Mouse (Mus musculus) MEL (cell line): ENCODE data around the gene Hoxc6. TPM values are rescaled to one million over a fixed set of nuclear protein-coding genes. Genes with fewer than 3 reads are reported as not detected.

Source experiments
- DNase-seq: peaks from one replicate; pipeline ENCODE4 v3.0.0; 2011; ENCODE audit warnings: low read depth, low spot score
- H3K27ac ChIP-seq: 2 replicates; pipeline ENCODE4 v1.5.1; 2012; ENCODE audit warnings: low read depth, mild to moderate bottlenecking, control low read depth, low read length, moderate library complexity; ENCODE audit not compliant: control insufficient read depth
- H3K27me3 ChIP-seq, 2 experiments: fragments of 150-350 bp in 1 of 2; sonication (generic) in 1 of 2; 2 replicates each; pipeline ENCODE4 v1.6.1; 2012; ENCODE audit warnings: low read length in 2 of 2, mild to moderate bottlenecking in 2 of 2, improper control_type of control experiment in 1 of 2, moderate library complexity in 1 of 2; ENCODE audit not compliant: insufficient read depth in 2 of 2, control insufficient read depth in 1 of 2
- H3K36me3 ChIP-seq, 2 experiments: 2 replicates each; pipeline ENCODE4 v1.6.1; 2012 to 2014; ENCODE audit warnings: low read length in 2 of 2, improper control_type of control experiment in 1 of 2, inconsistent platforms in 1 of 2, mild to moderate bottlenecking in 1 of 2; ENCODE audit not compliant: insufficient read depth in 2 of 2, control insufficient read depth in 1 of 2
- H3K4me1 ChIP-seq, 2 experiments: fragments of 150-350 bp in 1 of 2; sonication (generic) in 1 of 2; 2 replicates each; pipeline ENCODE4 v1.6.1; 2012; ENCODE audit warnings: low read length in 2 of 2, improper control_type of control experiment in 1 of 2, mild to moderate bottlenecking in 1 of 2; ENCODE audit not compliant: insufficient read depth in 2 of 2, control insufficient read depth in 1 of 2
- H3K4me3 ChIP-seq, 2 experiments: fragments of 150-350 bp in 1 of 2; sonication (generic) in 1 of 2; 2 replicates each; pipeline ENCODE4 v1.5.1; 2012; ENCODE audit warnings: low read depth in 2 of 2, low read length in 2 of 2, mild to moderate bottlenecking in 2 of 2, moderate library complexity in 2 of 2, control low read depth in 1 of 2, improper control_type of control experiment in 1 of 2; ENCODE audit not compliant: control insufficient read depth in 1 of 2, insufficient read depth in 1 of 2
- H3K79me2 ChIP-seq: 2 replicates; pipeline ENCODE4 v1.6.1; 2012; ENCODE audit warnings: mild to moderate bottlenecking, low read length, moderate library complexity; ENCODE audit not compliant: control insufficient read depth, poor library complexity, insufficient read depth
- H3K9ac ChIP-seq: 2 replicates; pipeline ENCODE4 v1.6.1; 2012; ENCODE audit warnings: low read depth, mild to moderate bottlenecking, control low read depth, low read length, moderate library complexity; ENCODE audit not compliant: control insufficient read depth, poor library complexity, severe bottlenecking
- H3K9me3 ChIP-seq: fragments of 150-350 bp; sonication (generic); replicated peaks from 2 replicates; pipeline ENCODE4 v1.6.1; 2012; ENCODE audit warnings: mild to moderate bottlenecking, low read length, improper control_type of control experiment, moderate library complexity; ENCODE audit not compliant: insufficient read depth
- BHLHE40 ChIP-seq: IDR thresholded peaks from 2 replicates; pipeline ENCODE4 v1.6.1; 2012; ENCODE audit warnings: low read depth, mild to moderate bottlenecking, inconsistent platforms, low read length, improper control_type of control experiment, borderline replicate concordance
- CHD1 ChIP-seq: IDR thresholded peaks from 2 replicates; pipeline ENCODE4 v1.6.1; 2012; ENCODE audit warnings: low read depth, mild to moderate bottlenecking, inconsistent platforms, low read length, improper control_type of control experiment
- CTCF ChIP-seq, 3 experiments: IDR thresholded peaks in 2 of 3; conservative IDR thresholded peaks in 1 of 3; 2 replicates each; pipeline ENCODE4 v1.5.1; 2011 to 2012; ENCODE audit warnings: low read length in 3 of 3, low read depth in 2 of 3, mild to moderate bottlenecking in 2 of 3, improper control_type of control experiment in 1 of 3, inconsistent platforms in 1 of 3, mixed read lengths in 1 of 3, moderate library complexity in 1 of 3; ENCODE audit not compliant: control insufficient read depth in 1 of 3, insufficient read depth in 1 of 3, poor library complexity in 1 of 3, severe bottlenecking in 1 of 3
- E2F4 ChIP-seq: IDR thresholded peaks from 2 replicates; pipeline ENCODE4 v1.6.1; 2011; ENCODE audit warnings: low read depth, low read length, improper control_type of control experiment, borderline replicate concordance
- MXI1 ChIP-seq: IDR thresholded peaks from 2 replicates; pipeline ENCODE4 v1.6.1; 2011; ENCODE audit warnings: mild to moderate bottlenecking, low read depth, low read length, improper control_type of control experiment
- NELFE ChIP-seq: IDR thresholded peaks from 2 replicates; pipeline ENCODE4 v1.6.1; 2011; ENCODE audit warnings: low read depth, low read length, improper control_type of control experiment
- POLR2A ChIP-seq, 2 experiments: IDR thresholded peaks; 2 replicates each; pipeline ENCODE4 v1.6.1; 2011 to 2012; ENCODE audit warnings: low read length in 2 of 2, mild to moderate bottlenecking in 2 of 2, control low read depth in 1 of 2, improper control_type of control experiment in 1 of 2, low read depth in 1 of 2, moderate library complexity in 1 of 2; ENCODE audit not compliant: control insufficient read depth in 1 of 2, insufficient read depth in 1 of 2, poor library complexity in 1 of 2
- POLR2AphosphoS5 ChIP-seq: IDR thresholded peaks from 2 replicates; pipeline ENCODE4 v1.6.1; 2012; ENCODE audit warnings: low read depth, borderline replicate concordance, mild to moderate bottlenecking, inconsistent platforms, low read length, moderate library complexity, mixed read lengths
- SIN3A ChIP-seq: IDR thresholded peaks from 2 replicates; pipeline ENCODE4 v1.6.1; 2012; ENCODE audit warnings: low read length, improper control_type of control experiment, inconsistent platforms
- SMC3 ChIP-seq: IDR thresholded peaks from 2 replicates; pipeline ENCODE4 v1.6.1; 2011; ENCODE audit warnings: low read depth, low read length, improper control_type of control experiment
- TBP ChIP-seq: IDR thresholded peaks from 2 replicates; pipeline ENCODE4 v1.8.0; 2011; ENCODE audit warnings: low read depth, low read length, improper control_type of control experiment
- TCF12 ChIP-seq: IDR thresholded peaks from 2 replicates; pipeline ENCODE4 v1.6.1; 2014; ENCODE audit warnings: low read depth, mild to moderate bottlenecking, inconsistent platforms, low read length, improper control_type of control experiment, moderate library complexity
- UBTF ChIP-seq: IDR thresholded peaks from 2 replicates; pipeline ENCODE4 v1.6.1; 2012; ENCODE audit warnings: low read depth, mild to moderate bottlenecking, inconsistent platforms, low read length, improper control_type of control experiment, moderate library complexity, borderline replicate concordance; ENCODE audit not compliant: insufficient read depth
- ZKSCAN1 ChIP-seq: IDR thresholded peaks from 2 replicates; pipeline ENCODE4 v1.6.1; 2012; ENCODE audit warnings: low read depth, mild to moderate bottlenecking, inconsistent platforms, low read length, improper control_type of control experiment, moderate library complexity
- polyA plus RNA-seq, 2 experiments: library from polyadenylated mRNA; stranded (reverse) in 1 of 2; unstranded in 1 of 2; fragments of >175 nt in 1 of 2; fragments of >200 nt in 1 of 2; gene quantifications; 2 replicates each; pipeline versions ENCODE4 v1.2.1 to v1.2.4; 2012; ENCODE audit warnings: low replicate concordance in 2 of 2, low read depth in 1 of 2; ENCODE audit not compliant: insufficient read length in 2 of 2, insufficient read depth in 1 of 2, missing spikeins in 1 of 2
- total RNA-seq: library from RNA; depleted of rRNA; stranded (reverse); fragments of 300-350 nt; gene quantifications from 2 replicates; pipeline ENCODE4 v1.2.3, GENCODE M21; 2012

Hoxc6 gene
- total and polyA plus RNA-seq, 3 experiments = 2.3 to 9.4 TPM; not detected in 1

DNA sequence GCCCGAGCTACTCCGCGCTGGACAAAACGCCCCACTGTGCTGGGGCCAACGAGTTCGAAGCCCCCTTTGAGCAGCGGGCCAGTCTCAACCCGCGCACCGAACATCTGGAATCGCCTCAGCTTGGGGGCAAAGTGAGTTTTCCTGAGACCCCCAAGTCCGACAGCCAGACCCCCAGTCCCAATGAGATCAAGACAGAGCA lies 30.8 kb upstream of the Hoxc6 start, which contains the start of gene Hoxc5:
TSS of gene Hoxc5 (plus strand) at position 132 of the 199 bp plus-strand sequence.
- Histone ChIP-seq H3K27ac (peak within 1 kb of the TSS; percentile 82), H3K4me1 (peaks cover 12 to 19% of the 10 kb centered on the region in 2 experiments), H3K27me3 (peaks cover 8 to 11% of the 10 kb centered on the region in 2 experiments), H3K9ac (peak within 1 kb of the TSS; percentile 93), H3K79me2 (peaks cover 31% of the 10 kb centered on the region), H3K9me3 (no peaks in the 10 kb centered on the region), H3K36me3 (peaks cover 0 to 18% of the 10 kb centered on the region in 2 experiments; a peak in 2 of 4 replicates), H3K4me3 (peak within 1 kb of the TSS; percentile 84 to 97)
- DNase-seq = no peak
- TF ChIP-seq MXI1 (0 out of 2 replicates have a peak, but pooled peaks have one; percentile 13), E2F4 (no peak), BHLHE40 (no peak), NELFE (peak; percentile 3; the same call in 1 of the 2 replicates)

DNA sequence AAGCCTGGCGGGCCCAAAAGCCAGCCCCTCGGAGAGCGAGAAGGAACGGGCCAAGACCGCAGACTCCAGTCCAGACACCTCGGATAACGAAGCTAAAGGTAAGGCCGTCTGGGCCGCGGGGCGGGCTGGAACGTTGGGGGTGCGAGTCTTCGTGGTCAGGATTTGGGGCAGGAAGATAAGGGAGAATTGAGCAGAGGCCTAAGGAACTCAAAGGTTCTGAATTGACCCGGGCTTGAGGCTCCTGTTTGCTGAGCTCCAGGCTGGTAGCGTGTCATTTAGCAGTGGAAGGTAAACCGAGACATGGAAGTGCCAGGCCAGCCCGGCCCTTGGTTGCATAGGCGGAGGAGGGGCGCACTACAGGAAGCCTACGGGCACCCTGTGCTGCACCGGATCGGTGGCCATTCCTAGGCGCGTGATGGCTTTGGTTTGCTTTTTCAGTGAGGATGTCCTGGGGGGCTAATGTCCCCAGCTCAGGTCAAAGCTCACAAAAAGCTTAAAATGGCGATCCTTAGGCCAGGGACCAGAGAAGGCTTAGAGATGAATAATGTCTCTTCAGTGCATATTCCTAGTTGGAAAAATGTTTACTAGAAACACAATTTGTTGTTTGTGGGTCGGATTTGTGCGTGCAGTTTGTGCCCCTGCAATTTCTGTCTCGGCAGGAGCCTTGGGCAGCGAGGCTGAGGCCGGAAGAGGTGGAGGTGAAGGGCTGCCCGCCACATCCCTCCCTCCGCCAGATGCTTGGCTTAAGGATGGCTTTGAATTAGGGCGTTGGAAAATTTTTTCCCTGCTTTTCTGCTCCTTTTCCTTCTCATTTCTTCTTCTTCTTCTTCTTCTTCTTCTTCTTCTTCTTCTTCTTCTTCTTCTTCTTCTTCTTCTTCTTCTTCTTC lies 30.3 kb upstream of the Hoxc6 start:
- Histone ChIP-seq H3K27me3 (peaks cover 4 to 6% of the 10 kb centered on the region in 2 experiments; a peak in 3 of 4 replicates), H3K79me2 (peaks cover 31% of the 10 kb centered on the region), H3K4me1 (peaks cover 12 to 19% of the 10 kb centered on the region in 2 experiments), H3K4me3 (peak overlapping the region; percentile 84 to 97), H3K9ac (peak overlapping the region; percentile 93), H3K36me3 (peaks cover 0 to 18% of the 10 kb centered on the region in 2 experiments; a peak in 2 of 4 replicates), H3K9me3 (no peaks in the 10 kb centered on the region)
- peak; percentile 81 for DNase-seq
- peak; percentile 89; the same call in 1 of the 2 replicates for TF ChIP-seq UBTF
- TF ChIP-seq ZKSCAN1 = no peak
- TF ChIP-seq SIN3A = peak; percentile 12; the same call in 1 of the 2 replicates
- TF ChIP-seq CHD1 = peak; percentile 31; the same call in 1 of the 2 replicates
- peak; percentile 33; the same call in 1 of the 2 replicates for TF ChIP-seq TCF12
- TF ChIP-seq CTCF (IDR thresholded peaks at IDR 0.05 in 2 of 3, conservative IDR thresholded peaks at IDR 0.05 in 1 of 3; ENCODE audit: control insufficient read depth in 1 of 3, insufficient read depth in 1 of 3, low read depth in 2 of 3, low read length in 3 of 3, poor library complexity in 1 of 3, severe bottlenecking in 1 of 3) = no peak
- TF ChIP-seq NELFE = peak; percentile 24; the same call in 1 of the 2 replicates
- TF ChIP-seq E2F4 = 0 out of 2 replicates have a peak, but pooled peaks have one; percentile 8
- TF ChIP-seq TBP = peak; percentile 24; the same call in 1 of the 2 replicates
- TF ChIP-seq POLR2A (IDR thresholded peaks at IDR 0.05; ENCODE audit: control insufficient read depth in 1 of 2, insufficient read depth in 1 of 2, low read depth in 1 of 2, low read length in 2 of 2, poor library complexity in 1 of 2) = peak; percentile 31 to 46
- TF ChIP-seq POLR2AphosphoS5 = no peak
- TF ChIP-seq SMC3 = 0 out of 2 replicates have a peak, but pooled peaks have one; percentile 1
- TF ChIP-seq, all 39 proteins: peak for 9
- peak overlapping the region; percentile 82 for H3K27ac ChIP-seq
